Mouse (Mus musculus) brain, embryonic 14.5 days (tissue): ENCODE measurements around the gene Ppef2.

ENCODE experiments used
- CTCF ChIP-seq: fragments of 200-500 bp; IDR thresholded peaks from 2 replicates; pipeline ENCODE4 v1.5.1; 2012; ENCODE audit warnings: inconsistent platforms, mild to moderate bottlenecking, moderate library complexity, borderline replicate concordance; ENCODE audit not compliant: insufficient read depth, insufficient read length; ENCODE audit errors: extremely low read depth
- POLR2A ChIP-seq: fragments of 200-500 bp; IDR thresholded peaks from 2 replicates; pipeline ENCODE4 v1.6.1; 2012; ENCODE audit warnings: mild to moderate bottlenecking, inconsistent platforms, borderline replicate concordance; ENCODE audit not compliant: poor library complexity, insufficient read depth, insufficient read length, severe bottlenecking; ENCODE audit errors: extremely low read depth

DNA sequence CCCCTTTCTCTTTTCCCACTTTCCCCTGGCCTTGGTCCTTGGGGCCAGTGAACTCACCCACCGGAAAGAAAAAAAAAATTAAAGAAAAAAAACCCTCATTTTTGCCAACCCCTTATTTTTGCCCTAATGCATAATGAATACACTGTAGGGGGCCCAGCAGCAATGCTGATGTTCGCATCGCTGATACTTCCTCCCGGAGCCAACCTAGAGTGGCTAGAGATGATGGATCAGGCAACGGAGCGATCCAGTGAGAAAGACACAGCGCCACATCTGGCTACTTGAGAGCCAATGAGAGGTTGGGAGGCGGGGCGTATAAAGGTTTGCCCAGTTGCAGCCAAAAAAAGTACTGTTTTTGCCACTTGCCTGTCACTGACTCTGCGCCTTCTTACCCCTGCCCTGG lies 27.3 kb downstream of the Ppef2 start:
- no peak for TF ChIP-seq CTCF
- TF ChIP-seq POLR2A = no peak
